Mouse (Mus musculus): ENCODE measurements around the gene Celf5.

Gene Celf5

DNA sequence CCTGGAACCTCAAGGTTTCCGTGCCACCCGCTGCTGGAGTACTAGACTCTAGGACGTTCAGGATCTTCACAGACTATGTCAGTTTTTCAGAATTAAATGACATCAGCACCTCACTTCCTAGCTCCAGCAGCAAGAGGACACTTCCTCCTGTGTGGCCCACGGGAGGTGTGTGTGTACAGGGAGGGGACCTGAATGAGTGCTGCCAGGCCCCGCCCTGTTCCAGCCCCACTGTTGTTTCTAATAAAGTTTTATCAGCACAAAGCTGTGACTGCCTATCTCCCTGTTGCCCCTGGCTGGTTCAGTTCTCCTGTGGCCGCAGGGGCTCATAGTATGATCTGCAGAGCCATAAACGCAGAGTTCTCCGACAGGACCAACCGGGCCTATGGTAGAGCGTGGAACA is 8.0 kb downstream of the Celf5 start:
- no peak for DNase-seq (ENCODE audit: low spot score in 2 of 2)

DNA sequence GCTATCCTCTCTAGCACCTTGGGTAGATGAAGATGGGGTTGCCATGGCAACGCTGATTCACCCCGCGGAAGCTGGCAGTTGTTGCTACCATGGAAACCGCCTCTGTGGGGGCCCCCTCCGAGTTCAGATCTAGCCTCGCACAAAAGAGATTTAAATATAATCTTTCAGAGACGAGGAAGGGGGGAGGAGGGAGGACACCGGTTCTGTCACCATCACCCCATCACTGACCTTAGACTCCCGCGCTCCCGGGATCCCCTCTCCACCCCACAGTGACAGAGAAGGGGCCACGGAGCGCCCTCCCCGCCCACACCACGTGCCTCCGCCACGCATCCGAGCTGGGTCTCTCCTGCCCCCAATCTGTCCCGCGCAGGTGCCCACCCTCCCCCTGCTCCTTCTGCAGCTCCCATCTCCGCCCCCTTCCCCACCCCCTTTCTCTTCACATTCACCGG is 9.5 kb downstream of the Celf5 start:
- DNase-seq (ENCODE audit: low spot score in 2 of 2) = no peak

DNA sequence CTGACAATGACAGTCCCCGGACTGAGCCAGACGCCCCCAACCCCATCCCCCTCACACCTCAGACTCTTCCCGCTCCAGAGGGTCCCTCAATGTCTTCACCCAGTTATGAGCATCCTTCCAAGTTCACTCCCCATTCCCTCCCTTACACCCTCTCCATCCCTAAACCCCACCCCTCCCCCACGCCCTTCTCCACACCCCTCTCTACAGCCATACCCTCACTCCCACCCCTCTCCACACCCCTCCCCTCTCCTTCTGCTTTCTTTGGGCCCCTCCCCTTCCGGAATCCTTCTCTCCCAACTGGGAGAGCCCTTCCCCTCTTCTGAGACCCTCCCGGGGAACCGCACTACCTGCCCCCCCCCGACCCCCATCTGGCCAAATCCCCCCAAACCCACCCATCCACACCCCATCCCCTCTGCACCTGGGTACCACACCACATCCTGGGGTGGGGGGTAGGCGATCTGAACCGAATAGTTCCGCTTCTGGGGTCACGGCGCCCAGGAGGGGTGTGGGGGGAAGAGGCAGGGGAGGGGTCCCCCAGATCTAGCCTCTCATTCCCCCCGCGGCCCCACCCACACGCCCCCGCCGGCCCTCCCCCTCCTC is 10.0 kb downstream of the Celf5 start:
- no peak for DNase-seq (ENCODE audit: low spot score in 2 of 2)

DNA sequence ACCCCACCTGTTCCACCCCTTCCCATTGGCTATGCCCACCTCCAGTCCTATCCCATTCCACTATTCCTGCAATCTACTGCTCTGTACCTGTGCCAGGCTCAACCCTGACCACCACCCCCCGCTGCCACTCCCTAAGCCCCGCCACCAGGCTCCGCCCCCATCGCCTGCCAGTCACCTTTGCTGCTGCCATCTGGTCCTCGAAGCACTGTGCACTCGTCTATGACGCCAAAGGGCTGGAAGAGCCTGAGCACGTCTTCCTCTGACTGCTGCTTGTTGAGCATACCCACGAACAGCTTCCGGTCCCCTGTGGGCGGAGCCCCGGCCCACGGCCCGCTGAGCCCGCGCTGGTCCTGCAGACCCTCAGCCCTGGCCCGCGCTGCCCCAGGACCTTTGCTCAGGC is 12.1 kb downstream of the Celf5 start:
- no peak for DNase-seq (ENCODE audit: low spot score in 2 of 2)

DNA sequence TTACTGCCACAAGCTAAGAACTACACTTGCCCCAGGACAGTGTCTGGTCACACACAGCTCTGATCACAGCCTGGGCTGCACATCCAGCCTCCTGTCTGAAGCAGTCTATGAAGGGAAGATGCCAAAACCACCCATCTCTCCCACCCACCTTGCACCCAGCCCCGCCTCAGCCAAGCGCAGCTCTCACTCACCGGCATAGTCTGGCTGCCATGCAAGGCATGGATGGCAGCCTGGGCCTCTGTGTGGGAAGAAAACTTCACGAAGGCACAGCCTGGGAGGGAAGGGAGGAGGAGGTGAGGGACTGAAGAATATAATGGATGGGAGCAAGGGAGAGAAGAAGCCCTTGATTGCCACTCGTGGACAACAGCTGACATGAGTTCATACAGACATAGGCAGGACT is 13.3 kb downstream of the Celf5 start:
- DNase-seq (ENCODE audit: low spot score in 2 of 2) = no peak

DNA sequence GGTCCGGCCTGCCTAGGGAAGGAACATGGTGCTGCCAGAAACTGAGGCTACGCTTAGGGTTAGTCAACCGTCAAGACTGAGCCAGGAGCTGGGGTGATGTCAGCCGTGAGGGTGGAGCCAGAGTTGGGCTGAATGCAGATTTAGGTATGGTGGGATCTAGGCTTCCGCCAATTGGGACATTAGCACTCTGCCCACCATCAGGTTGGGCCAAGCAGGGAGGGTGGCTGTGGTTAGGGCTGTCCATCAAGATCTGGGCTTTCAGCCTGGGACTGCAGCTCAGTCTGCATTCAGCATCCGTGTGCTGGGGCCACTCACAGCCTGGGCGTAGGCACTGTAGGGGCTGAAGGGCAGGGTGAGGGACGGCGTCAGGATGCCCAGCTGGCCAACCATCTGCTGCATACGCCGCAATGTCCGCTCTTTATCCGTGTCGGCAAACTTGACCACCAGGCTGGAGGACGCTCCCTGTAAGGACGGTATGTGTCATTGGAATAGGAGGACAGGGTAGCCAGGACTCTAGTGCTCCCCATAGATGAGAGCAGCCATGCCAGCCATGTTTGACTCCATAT is 14.8 kb downstream of the Celf5 start:
- DNase-seq (ENCODE audit: low spot score in 2 of 2) = no peak

DNA sequence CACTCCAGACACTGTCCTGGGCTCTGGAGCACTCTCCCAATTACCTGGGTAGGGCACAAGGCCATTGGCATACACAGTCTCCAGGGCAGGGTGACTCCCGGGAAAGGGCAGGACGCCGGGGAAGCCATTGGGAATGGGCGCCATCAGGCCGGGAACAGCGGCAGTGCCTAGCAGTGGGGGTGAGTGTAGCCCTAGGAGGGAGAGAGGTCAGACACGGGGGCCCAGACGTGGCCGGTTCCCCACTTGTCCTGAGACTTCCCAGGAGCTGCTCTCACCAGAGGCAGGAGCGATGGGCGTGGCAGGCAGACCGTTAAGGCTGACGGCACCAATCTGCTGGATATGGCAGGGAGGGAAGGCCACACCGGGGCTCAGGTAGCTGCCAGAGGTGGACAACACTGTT is 15.6 kb downstream of the Celf5 start:
- DNase-seq (ENCODE audit: low spot score in 2 of 2) = no peak

DNA sequence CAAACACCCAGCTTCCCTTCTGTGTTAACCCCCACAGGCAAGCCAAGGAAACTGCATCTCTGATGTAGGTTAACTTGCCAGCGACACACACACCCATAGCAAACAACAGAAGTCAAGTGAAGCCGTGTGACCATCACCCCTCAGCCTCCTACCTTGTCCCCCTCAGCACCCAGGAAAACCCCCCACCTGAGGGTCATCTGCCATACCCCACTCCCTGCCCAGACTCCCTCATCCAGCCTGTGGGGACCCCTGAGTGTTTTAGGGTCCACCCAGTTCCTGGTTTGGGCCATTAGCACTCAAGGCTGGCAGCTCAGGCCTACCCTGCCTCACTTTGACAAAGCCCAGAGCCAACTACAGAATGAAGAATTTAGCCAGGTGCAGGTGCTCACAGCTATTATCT is 16.4 kb downstream of the Celf5 start:
- no peak for DNase-seq (ENCODE audit: low spot score in 2 of 2)

DNA sequence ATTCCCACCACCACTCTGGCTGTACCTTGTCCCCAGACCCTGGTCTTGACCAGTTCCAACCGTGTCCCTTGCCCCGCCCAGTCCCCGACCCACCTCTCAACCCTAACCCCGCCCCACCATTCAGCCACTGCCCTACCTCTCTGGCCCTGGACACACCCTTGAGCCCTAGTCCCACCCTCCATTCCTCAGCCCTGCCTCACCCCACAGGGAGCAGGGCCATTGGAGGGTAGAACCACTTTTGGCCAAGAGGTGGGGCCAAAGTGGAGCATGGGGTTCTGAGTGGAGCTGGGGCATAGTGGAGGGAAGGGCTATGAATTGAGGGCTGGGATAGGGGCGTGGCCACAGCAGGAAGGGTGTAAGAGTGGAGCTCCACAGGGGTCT is 17.3 kb downstream of the Celf5 start:
- no peak for DNase-seq (ENCODE audit: low spot score in 2 of 2)

DNA sequence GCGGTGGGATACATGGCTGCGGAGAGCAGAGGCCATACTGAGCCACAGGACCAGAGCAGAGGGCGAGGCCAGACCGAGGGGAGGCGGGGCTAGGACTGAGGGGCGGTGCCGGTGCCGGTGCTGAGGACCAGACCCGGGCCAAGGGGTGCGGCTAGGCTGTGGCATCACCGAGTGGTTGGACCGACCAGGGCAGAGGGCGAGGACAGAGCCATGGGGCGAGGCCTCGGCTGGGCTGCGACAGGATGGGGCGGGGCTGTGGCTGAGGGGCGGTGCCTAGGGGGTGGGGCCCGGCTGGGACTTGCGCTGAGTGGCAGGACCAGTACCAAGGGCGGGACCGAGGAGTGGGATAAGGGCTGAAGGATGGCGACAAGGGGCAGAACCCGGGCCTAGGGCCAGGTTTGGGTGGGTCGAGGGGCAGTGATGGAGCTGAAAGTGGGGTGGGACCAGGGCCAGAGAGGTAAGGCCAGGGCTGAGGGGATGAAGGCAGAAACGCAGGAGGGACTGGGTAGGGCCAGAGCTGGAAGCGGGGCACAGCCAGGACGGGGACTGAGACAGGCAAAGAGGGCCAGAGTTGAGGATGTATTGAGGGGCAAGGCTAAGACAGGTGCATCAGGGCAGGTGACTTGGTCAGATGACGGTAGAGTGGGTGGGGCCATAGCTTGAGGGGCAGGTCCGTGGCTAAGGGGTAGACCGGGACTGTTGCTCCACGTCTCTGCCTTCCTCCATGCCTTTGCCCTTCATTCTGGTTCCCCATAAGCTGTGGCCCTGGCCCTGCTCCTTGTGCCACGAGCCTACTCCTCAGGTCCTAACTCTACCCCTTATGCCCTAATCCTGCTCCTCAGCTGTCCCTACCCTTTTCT is 17.9 kb downstream of the Celf5 start:
- DNase-seq (ENCODE audit: low spot score in 2 of 2) = peak; percentile 43

DNA sequence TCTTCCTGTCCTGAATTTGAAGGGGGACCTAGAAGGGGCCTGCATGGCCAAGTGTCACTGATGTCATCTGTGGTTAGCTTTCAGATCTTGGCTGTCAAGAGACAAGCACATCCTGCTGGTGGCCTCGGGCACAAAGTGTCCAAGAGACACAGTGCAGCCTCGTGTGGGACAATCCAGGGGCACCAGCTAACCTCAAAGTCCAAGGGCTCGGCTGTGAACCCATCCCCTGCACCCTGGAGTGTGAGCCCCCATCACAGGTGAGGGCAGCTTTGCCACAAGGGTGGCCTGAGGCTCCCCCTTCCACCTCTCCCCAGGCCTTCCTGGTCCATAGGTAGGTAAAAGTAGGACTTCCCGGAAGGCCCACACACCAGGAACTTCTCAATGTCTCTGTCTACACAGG is 19.0 kb downstream of the Celf5 start:
- DNase-seq (ENCODE audit: low spot score in 2 of 2) = no peak

DNA sequence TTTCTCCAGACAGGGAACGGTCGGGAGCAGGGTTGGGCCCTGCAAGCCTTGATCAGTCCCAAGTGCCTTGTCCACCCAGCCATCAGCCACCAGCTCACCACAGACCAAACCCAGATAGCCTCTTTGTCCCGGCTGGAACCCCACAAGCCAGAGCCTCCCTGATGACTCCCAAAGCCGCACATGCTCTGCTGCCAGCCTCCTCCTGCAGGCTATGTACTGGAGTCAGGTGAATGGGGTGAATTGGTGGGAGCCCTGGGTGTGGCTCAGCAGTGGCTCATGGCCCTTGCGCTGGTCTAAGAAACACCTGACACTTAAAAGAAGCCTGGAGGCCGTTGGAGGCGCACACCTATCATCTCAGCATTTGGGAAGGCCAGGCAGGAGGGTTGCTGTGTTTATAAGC is 19.6 kb downstream of the Celf5 start:
- no peak for DNase-seq (ENCODE audit: low spot score in 2 of 2)

DNA sequence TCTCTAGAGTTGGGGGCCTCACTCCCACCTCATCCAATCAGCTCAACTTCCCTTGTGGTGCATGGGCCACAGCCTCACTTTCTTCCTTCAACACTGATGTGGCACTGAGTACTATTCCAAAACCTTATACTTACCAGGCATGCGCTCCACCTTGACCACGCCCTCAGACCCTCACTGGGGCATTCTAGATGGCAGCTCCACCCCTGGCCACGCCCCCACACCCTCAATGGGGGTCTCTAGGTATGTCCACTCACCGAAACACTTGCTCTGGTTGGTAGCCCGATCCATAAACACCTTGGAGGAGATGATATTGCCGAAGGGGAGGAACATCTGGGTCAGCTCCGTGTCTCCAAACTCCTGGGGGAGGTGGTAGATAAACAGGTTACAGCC is 20.1 kb downstream of the Celf5 start:
- no peak for DNase-seq (ENCODE audit: low spot score in 2 of 2)

DNA sequence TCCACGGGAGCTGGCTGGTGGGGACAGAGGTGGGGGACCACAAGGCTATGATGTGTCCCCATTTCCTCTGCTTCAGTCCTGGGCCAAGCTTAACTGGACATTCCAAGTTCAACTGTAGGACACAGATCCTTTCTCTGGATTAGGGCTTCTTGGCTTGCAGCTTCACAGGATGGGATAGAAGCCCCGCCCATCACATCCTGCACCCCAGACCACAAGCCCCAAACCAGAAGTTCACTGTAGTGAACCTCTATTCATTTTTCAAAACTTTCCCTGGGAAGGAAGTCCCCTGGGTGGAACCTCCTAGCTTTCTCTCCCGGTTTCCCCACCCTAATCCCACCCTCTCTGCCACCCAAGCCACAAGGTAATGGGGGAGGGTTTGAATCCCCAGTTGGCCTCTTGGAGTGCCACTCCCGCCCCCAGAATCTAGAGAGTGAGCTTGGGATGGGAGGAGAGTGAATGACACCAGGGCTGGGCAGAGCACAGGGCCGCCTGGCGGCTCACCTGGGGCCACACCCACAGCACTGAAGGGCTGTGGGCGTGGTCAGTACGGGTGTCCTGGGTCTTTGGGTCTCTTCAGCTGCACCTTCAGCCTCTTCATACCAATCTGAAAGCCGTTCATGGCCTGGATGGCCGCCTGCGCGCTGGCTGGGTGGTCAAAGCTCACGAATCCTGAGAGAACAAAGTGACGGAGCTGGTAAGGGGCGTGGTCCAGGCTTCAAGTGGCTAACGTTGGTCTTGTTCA is 20.7 kb downstream of the Celf5 start:
- no peak for DNase-seq (ENCODE audit: low spot score in 2 of 2)

DNA sequence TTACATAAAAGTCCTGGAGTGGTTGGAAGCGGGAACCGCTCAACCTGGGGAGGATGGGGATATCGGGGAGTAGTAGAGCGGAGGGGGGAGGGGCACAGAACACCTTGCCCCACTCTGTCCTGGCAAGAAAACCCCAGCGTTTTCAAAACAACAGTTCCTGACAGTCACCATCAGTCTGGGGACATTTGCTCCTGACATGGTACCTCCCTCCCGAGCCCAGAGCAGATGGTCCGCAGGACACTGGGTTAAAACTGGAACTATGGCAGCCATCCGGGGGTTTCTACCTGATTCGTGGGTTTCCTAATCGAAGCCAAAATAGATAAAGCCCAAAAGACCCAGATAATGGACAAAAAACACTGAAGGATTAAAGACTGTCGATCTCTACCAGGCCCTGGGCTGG is 21.6 kb downstream of the Celf5 start:
- no peak for DNase-seq (ENCODE audit: low spot score in 2 of 2)

DNA sequence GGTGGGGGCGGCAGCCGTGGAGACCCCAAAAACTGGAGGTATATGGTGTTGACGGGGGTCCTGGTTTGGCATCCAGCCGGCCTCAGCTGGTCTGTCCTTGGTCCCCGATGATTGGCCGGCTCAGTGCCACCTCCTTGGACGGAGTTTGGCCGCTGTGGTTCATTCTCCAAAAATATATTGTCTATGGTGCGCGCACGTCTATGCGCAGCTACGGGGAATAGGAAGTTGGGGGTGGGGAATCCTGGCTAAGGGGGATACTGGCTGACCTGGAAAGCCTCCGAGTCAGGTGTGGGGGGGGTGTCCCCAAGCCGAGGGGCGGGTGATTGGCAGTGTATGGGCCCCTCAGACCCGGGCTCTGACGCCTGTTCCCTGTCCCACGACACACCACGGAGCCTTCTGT is 22.0 kb downstream of the Celf5 start:
- DNase-seq (ENCODE audit: low spot score in 2 of 2) = no peak

DNA sequence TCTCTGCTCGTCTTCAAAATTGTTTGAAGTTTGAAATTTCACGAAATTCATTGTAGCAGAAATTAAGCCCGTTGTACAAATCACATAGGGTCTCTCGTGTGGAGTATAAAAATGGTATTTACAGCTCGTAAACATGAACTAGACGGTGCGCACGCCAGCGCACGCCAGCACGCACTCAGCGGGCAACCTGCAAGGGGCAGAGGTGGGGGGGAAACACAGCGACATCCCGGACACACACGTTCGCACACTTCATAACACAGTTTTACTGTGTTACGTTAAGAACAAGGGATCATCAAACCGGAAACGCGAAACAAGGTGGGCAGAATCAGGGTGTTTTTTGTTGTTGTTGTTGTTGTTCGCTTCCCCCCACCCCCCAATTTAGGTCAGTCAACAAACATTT is 23.1 kb downstream of the Celf5 start:
- no peak for DNase-seq (ENCODE audit: low spot score in 2 of 2)

DNA sequence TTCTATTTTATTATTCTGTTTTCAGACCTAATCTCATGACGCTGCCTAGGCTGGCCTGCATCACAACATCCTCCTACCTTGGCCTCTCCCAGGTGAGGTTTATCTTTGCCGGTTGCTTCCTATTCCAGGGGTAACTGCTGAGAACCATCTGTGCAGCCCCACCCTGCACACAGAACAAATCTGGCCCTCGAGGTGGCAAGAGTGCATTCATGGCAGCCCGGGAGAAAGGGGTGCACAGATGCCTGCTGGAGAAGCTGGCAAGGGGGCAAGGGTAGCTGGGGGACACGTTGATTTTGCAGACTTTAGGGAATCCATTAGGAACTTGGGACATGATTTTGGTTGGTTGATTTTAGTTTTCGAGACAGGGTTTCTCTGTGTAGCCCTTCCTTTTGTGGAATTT is 24.2 kb downstream of the Celf5 start:
- DNase-seq (ENCODE audit: low spot score in 2 of 2) = no peak

DNA sequence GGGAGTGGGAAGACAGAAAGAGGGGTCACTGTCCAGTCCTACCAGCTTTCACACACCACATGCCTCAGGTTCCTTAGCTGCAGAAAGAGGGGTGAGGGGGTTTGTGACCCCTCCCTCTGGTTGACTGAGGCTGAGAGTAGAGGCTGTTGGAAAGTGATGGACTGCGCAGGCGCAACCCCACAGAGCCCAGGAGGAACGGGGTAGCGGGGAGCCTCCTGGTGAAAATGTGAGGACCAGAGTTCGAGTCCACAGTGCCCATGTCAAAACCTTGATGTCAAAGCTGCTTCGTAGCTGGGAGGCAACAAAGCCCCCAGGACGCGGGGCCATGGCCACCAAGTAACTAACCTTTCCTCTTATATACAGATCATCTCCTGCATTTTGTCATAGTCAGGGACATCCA is 24.9 kb downstream of the Celf5 start:
- no peak for DNase-seq (ENCODE audit: low spot score in 2 of 2)

DNA sequence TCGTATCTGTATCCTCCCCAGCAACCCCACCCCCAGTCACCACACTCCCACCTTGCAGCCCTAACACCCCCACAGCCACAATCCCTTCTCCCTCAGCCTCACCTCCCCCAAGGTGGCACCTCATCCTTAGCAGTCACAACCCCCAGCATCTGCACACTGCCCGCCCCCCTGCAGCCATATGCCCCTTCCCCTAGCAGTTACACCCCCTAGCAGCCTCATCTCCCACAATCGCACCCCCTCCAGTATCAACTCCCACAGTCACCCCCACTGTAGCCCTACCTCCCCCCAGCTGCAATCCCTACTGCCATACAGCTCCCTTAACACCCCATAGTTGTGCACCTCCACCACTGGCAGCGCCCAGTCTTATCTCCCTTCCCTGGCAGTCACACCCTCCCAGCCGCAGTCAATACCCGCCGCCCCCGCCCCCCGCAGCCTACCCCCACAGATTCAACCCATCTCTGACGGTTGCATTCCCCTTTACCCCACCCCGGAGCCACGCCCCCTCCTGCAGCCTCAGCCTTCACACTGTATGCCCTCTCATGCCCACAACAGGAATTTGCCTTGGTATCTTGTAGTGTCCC is 25.4 kb downstream of the Celf5 start:
- DNase-seq (ENCODE audit: low spot score in 2 of 2) = no peak

DNA sequence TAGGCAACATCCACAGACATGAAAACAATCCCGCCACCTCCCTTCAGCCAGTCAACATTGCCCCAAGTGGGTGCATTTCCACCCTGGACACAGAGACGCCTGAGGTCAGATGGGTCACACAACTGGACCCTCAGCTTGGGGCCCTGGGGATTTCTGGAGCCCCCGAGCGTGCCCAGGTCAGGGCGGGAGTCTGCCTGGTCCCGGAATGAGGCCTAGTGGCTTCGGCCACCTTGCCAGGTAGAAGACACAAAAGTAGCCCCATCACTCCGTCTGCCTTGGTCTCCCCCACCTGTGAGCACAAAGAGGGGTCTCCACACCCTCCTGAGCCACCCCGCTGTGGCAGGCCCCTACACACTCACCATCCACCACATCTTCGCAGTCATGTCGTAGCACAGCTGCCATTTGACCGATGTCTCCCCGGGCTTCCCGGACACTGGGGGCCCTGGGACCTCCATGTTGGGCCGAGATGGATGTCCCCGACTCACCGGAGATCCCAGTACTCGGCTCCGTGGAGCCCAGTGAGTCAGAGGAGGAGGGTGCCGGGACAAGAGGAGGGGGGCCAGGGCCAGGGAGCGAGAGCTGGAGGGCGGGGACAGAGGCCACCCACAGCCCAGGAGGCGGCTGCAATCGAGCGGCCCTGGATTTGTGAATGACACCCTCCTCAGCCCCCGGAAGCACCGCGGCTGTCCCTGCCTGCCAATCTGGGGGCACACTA is 27.2 kb downstream of the Celf5 start, which contains the start of gene Nfic:
TSS of gene Nfic (minus strand) at position 455 of the 715 bp plus-strand sequence.
- DNase-seq (ENCODE audit: low spot score in 2 of 2) = no peak

Data from spleen, postnatal 36 days (tissue).